Mouse (Mus musculus): ENCODE data around the gene Klhdc2.

Gene Klhdc2

GRCm38 (mm10) chr12:69296511-69297410 lies at the start of gene Klhdc2:
Gene Klhdc2 (plus strand): TSS chr12:69296681.
- TF ChIP-seq GATA4 (IDR thresholded peaks at IDR 0.05; ENCODE audit: insufficient replicate concordance, low read length), result no peak

DNA sequence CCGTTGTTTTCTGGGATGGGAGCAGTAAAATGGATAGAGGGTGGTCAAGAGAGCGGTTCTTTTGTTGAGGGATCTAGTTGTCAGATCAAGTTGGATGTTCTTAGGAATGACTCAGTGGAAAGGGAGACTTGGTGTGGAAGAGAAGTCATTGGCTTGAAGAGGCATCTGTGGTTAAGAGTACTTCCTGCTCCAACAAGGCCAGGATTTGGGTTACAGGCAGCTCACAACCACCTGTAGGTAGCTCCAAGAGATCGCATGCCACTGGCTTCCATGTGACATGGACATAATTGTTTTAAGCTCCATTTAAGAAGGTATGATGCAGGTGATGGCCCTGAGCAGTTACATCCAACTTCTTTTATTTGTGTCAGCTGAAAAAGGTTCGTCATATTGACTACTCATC lies 46.7 kb upstream of the Klhdc2 start:
- TF ChIP-seq GATA4 (IDR thresholded peaks at IDR 0.05; ENCODE audit: insufficient replicate concordance, low read length), result no peak

DNA sequence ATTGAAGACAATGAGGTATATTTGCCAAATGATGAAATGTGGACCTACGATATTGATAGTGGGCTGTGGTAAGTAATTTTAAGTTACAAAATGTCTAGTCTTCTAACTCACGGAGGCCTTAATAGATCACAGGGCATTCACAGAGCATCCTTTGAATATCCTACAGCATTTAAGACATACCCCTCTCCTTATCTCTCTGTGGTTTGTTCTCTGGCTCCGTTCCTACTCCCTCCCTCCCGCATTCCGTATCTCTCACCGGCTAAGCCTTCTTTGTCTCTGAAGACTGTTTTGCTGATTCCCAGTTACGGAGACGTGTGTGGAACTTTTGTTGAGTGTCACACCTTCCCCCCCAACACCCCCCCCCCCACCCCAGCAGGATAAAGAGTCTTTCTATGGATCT lies 45.7 kb upstream of the Klhdc2 start:
- no peak for TF ChIP-seq GATA4 (IDR thresholded peaks at IDR 0.05; ENCODE audit: insufficient replicate concordance, low read length)

DNA sequence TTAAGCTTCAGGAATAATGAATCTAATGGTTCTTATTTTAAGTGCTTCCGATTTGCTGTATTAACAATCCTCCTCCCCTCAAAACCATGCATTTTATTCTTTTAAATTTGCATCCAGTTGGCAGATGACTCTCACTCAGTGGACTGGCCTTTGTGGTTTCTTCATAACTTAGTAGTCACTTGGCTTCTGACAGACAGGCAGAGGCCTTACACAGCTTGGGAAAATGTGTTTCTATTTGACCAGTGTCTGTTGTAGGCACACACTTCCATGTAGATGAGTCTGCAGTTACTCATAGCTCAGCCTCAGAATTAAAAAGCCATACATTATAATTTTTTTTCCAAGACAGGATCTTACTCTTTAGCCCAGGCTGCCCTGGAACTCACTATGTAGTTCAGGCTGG lies 42.7 kb upstream of the Klhdc2 start:
- TF ChIP-seq GATA4 (IDR thresholded peaks at IDR 0.05; ENCODE audit: insufficient replicate concordance, low read length), result no peak

DNA sequence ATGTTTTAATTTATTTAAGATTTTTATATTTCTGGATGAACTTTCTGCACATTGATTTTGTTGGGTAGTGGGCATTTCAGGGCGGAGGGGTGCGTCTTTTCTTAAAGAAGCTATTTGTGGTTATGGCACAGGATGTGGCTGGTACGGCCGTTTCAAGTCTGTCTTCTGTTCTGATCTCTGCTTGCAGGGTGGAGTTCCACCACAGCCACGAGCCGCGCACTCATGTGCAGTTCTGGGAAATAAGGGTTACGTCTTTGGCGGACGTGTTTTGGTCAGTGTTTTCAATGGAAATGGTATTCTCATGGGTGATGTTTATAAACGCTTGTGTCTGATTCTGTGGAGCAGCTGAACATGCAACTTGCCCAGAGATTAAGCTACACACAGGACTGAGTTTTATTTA lies 38.6 kb upstream of the Klhdc2 start:
- no peak for TF ChIP-seq GATA4 (IDR thresholded peaks at IDR 0.05; ENCODE audit: insufficient replicate concordance, low read length)

DNA sequence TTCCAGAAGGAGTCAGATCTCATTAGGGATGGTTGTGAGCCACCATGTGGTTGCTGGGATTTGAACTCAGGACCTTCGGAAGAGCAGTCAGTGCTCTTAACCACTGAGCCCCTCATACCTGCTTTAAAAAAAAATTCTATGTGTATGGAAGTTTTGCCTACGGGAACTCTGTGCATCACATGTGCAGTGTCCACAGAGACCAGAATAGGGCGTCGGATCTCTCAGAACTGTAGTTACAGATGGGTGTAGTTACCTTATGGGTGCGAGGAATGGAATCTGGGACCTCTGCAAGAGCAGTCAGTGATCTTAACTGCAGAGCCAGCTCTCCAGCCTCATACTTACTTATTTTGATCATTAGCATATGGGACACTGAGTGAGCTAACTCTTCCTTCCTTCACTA lies 34.2 kb upstream of the Klhdc2 start:
- TF ChIP-seq GATA4 (IDR thresholded peaks at IDR 0.05; ENCODE audit: insufficient replicate concordance, low read length), result no peak

DNA sequence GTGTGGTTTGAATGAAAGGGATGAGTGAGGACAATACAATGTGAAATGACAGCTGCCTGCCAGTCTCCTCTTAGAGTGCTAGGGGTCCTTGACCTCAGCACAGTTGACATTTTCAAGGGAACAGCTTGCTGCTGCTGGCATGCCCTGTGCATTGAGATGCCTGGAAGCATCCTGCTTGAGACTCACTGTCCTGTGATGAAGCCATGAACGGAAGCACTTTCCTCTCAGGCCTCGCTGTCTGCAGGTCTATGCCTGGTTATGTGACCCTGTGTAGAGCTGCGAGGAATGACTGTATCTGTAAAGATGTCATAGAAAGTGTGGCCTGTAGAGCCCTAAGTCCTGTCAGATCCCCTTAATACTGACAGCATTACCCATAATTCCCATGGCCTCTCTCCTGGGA lies 31.4 kb upstream of the Klhdc2 start:
- TF ChIP-seq GATA4 (IDR thresholded peaks at IDR 0.05; ENCODE audit: insufficient replicate concordance, low read length), result no peak

DNA sequence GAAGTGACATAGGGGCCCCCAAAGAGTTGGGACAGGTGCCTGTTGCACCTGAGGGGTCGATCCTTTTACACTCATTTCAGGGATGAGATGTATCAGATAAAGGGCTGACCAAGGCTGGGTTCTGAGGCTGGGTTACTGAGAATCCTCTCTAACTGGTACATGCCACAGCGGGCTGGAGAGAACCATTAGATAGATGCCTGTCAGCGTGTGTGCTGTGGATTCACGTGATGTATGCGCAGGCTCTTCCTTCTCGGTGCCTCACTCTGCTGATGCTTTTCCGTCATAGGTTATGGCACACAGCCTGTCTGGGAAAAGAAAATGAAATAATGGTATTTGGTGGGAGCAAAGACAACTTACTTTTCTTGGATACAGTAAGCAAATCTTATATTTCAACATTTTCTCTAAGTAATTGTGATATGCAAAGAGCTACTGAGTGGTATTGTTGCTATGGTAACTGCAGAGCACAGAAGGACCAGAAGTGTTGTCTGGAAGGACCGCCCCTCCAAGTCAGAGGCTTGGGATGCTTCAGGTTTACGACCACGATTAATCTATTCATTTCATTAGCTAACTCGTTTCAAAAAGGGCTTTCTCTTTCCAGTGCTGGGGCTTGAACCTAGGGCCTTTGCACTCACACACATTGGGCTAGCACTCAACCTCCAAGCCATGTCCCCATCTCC lies 28.4 kb upstream of the Klhdc2 start:
- no peak for TF ChIP-seq GATA4 (IDR thresholded peaks at IDR 0.05; ENCODE audit: insufficient replicate concordance, low read length)

DNA sequence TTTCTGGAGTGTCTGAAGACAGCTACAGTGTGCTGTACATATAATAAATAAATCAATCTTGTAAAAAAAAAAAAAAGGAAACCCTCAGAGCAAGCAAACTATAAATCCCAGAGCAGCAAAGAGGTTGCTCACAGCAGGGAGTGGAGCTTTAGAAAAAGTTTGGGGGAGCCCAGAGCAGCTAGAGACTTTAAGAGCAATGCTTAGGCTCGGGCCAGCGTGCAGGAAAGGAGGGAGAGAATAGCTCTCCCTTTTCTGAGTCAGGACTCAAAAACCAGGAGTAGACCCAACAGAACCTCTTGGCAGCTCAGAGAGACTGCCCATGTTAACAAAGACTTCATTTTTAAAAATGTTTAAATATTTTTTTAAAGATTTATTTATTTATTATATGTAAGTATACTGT lies 27.5 kb upstream of the Klhdc2 start:
- TF ChIP-seq GATA4 (IDR thresholded peaks at IDR 0.05; ENCODE audit: insufficient replicate concordance, low read length), result no peak

DNA sequence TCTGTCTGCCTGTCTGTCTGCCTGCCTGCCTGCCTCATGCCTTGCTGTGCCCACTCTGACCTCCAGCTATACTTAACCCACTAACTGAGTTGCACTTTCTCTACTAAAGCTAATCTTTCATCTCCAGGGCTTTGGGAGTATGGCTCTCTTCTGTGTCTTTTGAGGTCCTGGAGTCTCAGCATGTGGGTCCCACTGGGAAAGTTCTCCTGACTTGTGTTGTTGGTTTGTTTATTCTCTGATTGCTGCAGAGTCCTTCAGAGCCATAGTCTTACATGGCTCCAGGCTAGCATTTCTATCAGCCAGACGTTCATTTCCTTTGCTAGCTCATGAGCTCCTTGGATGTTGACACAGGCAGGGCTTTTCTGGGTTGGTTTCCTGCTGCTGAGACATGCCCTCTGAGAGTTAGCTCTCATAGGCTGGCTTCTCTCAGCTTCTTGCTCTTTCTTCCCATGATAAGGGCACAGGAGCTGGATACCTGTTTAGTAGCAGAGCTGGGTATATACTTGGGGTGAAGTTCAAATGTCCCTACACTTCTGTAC lies 16.5 kb upstream of the Klhdc2 start:
- TF ChIP-seq GATA4 (IDR thresholded peaks at IDR 0.05; ENCODE audit: insufficient replicate concordance, low read length), result no peak

DNA sequence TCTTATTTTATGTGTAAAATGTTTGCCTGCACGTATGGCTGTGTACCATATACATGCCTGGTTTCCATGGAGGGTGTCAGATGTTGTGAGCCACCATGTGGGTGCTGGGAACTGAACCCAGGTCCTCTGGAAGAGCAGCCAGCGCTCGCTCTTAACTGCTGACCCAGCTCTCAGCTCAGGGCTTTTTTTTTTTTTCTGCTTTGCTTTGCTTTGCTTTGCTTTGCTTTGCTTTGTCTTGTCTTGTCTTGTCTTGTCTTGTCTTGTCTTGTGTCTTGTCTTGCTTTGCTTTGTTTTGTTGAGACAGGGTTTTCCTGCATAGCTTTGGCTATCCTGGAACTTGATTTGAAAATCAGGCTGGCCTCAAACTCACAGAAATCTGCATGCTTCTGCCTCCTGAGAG lies 15.6 kb upstream of the Klhdc2 start:
- no peak for TF ChIP-seq GATA4 (IDR thresholded peaks at IDR 0.05; ENCODE audit: insufficient replicate concordance, low read length)

DNA sequence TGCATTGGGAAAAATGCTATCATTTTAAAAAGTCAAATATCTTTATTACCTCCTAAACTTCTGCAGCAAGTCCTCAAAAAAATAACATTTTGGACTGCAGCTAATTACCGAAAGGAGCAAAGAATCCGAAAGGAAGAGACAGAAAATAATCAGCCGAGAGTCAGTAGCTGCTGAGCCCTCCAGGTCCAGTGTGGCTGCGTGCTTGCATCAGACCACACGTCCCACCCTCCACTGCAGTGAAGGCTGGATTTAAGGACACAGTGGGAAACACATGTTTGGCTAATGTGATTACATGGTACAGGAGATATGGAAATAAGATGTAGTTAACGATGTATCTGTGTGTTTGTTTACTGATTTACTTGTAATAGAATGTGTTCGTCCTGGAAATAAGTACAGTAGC lies 13.3 kb upstream of the Klhdc2 start:
- no peak for TF ChIP-seq GATA4 (IDR thresholded peaks at IDR 0.05; ENCODE audit: insufficient replicate concordance, low read length)

- no peak for TF ChIP-seq GATA4 (IDR thresholded peaks at IDR 0.05; ENCODE audit: insufficient replicate concordance, low read length)
Observed at GRCm38 (mm10) chr12:69287535-69287934, 8.9 kb upstream of the Klhdc2 start.

- TF ChIP-seq GATA4 (IDR thresholded peaks at IDR 0.05; ENCODE audit: insufficient replicate concordance, low read length), result no peak
Observed at GRCm38 (mm10) chr12:69288699-69289098, 7.8 kb upstream of the Klhdc2 start.

GRCm38 (mm10) chr12:69292401-69292800 lies 4.1 kb upstream of the Klhdc2 start:
- no peak for TF ChIP-seq GATA4 (IDR thresholded peaks at IDR 0.05; ENCODE audit: insufficient replicate concordance, low read length)

DNA sequence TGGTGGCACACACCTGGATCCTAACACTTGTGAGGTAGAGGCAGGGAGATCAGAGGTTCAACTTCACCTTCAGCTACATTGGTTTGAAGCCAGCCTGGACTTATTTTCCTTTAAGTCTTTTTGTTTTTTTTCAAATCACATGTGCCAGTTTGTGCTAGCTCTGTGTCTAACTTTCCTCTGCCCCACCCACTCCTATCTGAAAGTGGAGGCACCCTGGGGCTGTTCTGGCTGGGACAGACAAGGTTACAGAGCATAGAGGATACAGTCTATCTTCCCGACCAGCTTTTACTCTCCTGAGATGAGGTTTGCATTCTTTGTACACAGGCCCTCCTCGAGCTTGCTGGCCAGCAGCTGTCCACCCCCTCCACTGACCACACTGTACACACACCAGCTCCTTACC lies 2.7 kb upstream of the Klhdc2 start:
- no peak for TF ChIP-seq GATA4 (IDR thresholded peaks at IDR 0.05; ENCODE audit: insufficient replicate concordance, low read length)

Measured in liver, adult (tissue).